Mouse (Mus musculus): ENCODE data around the gene Npr2. TPM values are rescaled to one million over a fixed set of nuclear protein-coding genes. Genes with fewer than 3 reads are reported as not detected.
"Not testable (repeated sequence)": the region's sequence is repeated elsewhere in the genome, so short reads cannot be mapped to it uniquely, and the experiment has no call there.

Npr2 gene
- polyA plus RNA-seq, 1 experiment from 2014 or later: 0.91 TPM

DNA sequence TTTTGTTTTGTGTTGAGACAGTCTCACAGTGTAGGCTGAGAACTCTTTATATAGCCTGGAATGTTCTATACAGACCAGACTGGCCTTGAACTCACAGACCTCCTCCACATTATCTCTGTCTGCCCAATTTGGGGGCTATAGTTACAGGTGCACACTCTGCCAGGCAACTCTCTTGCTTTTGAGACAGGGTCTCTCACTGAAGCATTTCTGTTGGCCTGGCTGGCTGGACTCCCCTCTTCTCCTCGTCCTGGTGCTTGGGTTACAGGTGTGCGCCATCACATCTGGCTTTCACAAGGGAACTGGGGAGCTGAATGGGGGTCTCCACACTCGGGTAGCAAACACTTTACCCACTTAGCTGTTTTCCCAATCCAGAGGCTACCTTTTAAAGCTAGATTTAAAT, 39.8 kb upstream of the Npr2 start:
- Histone ChIP-seq H3K9ac (ENCODE audit: low read depth, low read length) (no peak overlapping the region), H3K27me3 (ENCODE audit: control insufficient read depth, insufficient read depth, low read depth, low read length) (no peaks in the 10 kb centered on the region), H3K36me3 (ENCODE audit: control insufficient read depth, insufficient read depth) (no peaks in the 10 kb centered on the region), H3K27ac (ENCODE audit: low read length) (no peak overlapping the region), H3K9me3 (replicated peaks; ENCODE audit: control insufficient read depth, low read length) (no peaks in the 10 kb centered on the region), H3K4me2 (ENCODE audit: low read depth, low read length) (no peak overlapping the region), H3K4me1 (ENCODE audit: control insufficient read depth, low read depth, low read length) (peaks cover 11% of the 10 kb centered on the region), H3K4me3 (ENCODE audit: low read depth, low read length) (no peak overlapping the region)
- 61% methylated on average over 3 of the region's 3 CpGs for WGBS (ENCODE audit: insufficient replicate concordance)
- no peak for ATAC-seq (ENCODE audit: low read depth)

DNA sequence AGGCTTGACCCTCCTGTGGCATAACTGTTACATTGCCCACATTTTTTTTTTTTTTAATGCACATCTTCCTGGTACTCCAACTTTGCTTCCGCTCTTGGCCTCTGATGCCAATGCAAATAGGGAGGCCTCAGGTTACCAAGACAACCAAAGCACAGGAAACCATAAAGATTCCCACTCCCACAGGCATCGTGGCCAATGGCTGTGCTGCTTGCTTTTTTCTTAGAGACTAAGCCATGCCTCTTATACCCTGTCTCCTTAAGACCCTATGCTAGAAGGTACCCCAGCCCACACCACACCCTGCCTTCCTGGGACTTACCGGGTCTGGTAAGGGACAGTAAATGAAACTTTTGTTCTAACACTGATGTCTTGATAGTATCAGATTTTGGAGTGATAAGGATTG, 38.3 kb upstream of the Npr2 start:
- H3K4me1 ChIP-seq (ENCODE audit: control insufficient read depth, low read depth, low read length): peaks cover 14% of the 10 kb centered on the region
- no peak overlapping the region for H3K9ac ChIP-seq (ENCODE audit: low read depth, low read length)
- H3K4me3 ChIP-seq (ENCODE audit: low read depth, low read length): no peak overlapping the region
- no peaks in the 10 kb centered on the region for H3K36me3 ChIP-seq (ENCODE audit: control insufficient read depth, insufficient read depth)
- 57% methylated on average over 3 of the region's 3 CpGs for WGBS (ENCODE audit: insufficient replicate concordance)
- no peak overlapping the region for H3K27ac ChIP-seq (ENCODE audit: low read length)
- no peaks in the 10 kb centered on the region for H3K9me3 ChIP-seq (replicated peaks; ENCODE audit: control insufficient read depth, low read length)
- no peaks in the 10 kb centered on the region for H3K27me3 ChIP-seq (ENCODE audit: control insufficient read depth, insufficient read depth, low read depth, low read length)
- H3K4me2 ChIP-seq (ENCODE audit: low read depth, low read length): no peak overlapping the region
- no peak for ATAC-seq (ENCODE audit: low read depth)

DNA sequence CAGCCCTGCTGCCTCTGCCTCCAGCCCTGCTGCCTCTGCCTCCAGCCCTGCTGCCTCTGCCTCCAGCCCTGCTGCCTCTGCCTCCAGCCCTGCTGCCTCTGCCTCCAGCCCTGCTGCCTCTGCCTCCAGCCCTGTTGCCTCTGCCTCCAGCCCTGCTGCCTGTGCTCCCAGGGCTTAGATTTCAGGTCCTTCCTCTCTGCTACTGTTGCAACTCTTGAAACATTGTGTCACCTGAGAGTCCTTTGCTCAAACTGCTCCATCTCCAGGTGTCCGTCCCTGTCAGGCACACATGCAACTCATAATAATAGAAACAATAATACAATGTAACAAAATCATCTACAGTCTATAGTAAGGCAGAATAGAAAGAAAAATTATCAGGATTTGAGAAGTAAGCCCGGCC, 35.1 kb upstream of the Npr2 start:
- not testable (repeated sequence) for H3K4me2 ChIP-seq (ENCODE audit: low read depth, low read length); H3K36me3 ChIP-seq (ENCODE audit: control insufficient read depth, insufficient read depth); H3K27me3 ChIP-seq (ENCODE audit: control insufficient read depth, insufficient read depth, low read depth, low read length); ATAC-seq (ENCODE audit: low read depth); H3K4me3 ChIP-seq (ENCODE audit: low read depth, low read length); H3K9me3 ChIP-seq (replicated peaks; ENCODE audit: control insufficient read depth, low read length); H3K27ac ChIP-seq (ENCODE audit: low read length); H3K9ac ChIP-seq (ENCODE audit: low read depth, low read length)
- 78% methylated on average over 2 of the region's 2 CpGs for WGBS (ENCODE audit: insufficient replicate concordance)
- peaks cover 39% of the 10 kb centered on the region for H3K4me1 ChIP-seq (ENCODE audit: control insufficient read depth, low read depth, low read length)

DNA sequence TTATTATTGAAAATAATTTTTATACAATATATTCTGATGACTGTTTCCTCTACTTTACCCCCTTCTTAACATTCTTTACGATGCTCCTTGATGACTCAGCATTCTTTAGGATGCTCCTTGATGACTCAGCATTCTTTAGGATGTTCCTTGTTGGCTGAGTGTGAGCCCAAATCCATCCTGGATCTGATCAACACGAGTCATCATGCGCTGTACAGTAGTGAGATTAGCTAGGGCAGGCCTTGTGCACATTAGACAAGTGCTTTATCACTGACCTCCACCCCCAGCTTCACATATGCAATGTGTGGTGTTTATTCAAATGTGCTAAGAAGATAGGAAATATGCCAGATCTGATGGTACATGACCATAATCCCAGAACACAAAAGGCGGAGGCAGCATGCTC, 33.5 kb upstream of the Npr2 start:
- Histone ChIP-seq H3K4me1 (ENCODE audit: control insufficient read depth, low read depth, low read length) (peaks cover 39% of the 10 kb centered on the region), H3K9ac (ENCODE audit: low read depth, low read length) (peak overlapping the region; percentile 46)

DNA sequence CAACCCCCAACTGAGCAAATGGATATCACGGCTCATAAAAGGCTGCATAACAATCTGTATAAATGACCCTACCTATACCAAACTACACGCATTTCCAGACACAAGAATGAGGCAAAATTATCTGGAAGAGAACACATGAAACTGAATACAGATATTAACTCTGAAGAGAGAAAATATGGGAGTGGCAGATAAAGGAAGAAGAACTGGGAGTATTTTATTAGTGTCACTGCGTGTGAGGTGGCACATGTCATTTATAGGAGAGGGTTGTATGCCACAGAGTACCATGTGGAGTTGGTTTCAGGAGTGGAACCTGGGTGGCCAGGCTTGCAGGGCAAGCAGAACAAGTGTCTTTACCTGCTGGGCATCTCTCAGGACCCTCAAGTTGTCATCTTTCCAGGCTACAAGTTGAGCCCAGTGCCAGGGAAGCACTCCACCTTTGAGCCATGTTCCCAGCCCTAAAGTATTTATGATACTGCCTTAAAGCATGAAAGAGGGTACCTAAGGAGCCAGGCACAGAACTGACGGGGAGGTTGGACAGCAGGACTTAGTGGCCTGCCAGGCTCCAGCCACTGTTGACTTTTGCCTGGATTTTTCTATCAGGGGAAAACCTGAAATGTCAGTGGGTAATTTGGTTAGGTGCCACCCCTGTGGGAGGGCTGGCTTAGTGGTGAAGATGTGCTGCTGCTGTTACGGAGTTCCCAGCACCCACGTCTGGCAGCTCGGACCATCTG, 32.9 kb upstream of the Npr2 start:
- WGBS (ENCODE audit: insufficient replicate concordance): 40% methylated on average over 7 of the region's 7 CpGs
- H3K4me3 ChIP-seq (ENCODE audit: low read depth, low read length): no peak overlapping the region
- no peaks in the 10 kb centered on the region for H3K9me3 ChIP-seq (replicated peaks; ENCODE audit: control insufficient read depth, low read length)
- H3K4me1 ChIP-seq (ENCODE audit: control insufficient read depth, low read depth, low read length): peaks cover 39% of the 10 kb centered on the region
- peak; percentile 70 for ATAC-seq (ENCODE audit: low read depth)
- peak overlapping the region; percentile 46 for H3K9ac ChIP-seq (ENCODE audit: low read depth, low read length)
- no peaks in the 10 kb centered on the region for H3K36me3 ChIP-seq (ENCODE audit: control insufficient read depth, insufficient read depth)
- peak overlapping the region; percentile 93 for H3K27ac ChIP-seq (ENCODE audit: low read length)
- H3K4me2 ChIP-seq (ENCODE audit: low read depth, low read length): peak overlapping the region; percentile 49
- H3K27me3 ChIP-seq (ENCODE audit: control insufficient read depth, insufficient read depth, low read depth, low read length): no peaks in the 10 kb centered on the region

More for the DNA sequence above, 33.5 kb upstream of the Npr2 start:
- ATAC-seq (ENCODE audit: low read depth): peak; percentile 97
- H3K4me3 ChIP-seq (ENCODE audit: low read depth, low read length): no peak overlapping the region
- H3K36me3 ChIP-seq (ENCODE audit: control insufficient read depth, insufficient read depth): no peaks in the 10 kb centered on the region
- H3K27me3 ChIP-seq (ENCODE audit: control insufficient read depth, insufficient read depth, low read depth, low read length): no peaks in the 10 kb centered on the region
- peak overlapping the region; percentile 49 for H3K4me2 ChIP-seq (ENCODE audit: low read depth, low read length)
- peak overlapping the region; percentile 93 for H3K27ac ChIP-seq (ENCODE audit: low read length)
- H3K9me3 ChIP-seq (replicated peaks; ENCODE audit: control insufficient read depth, low read length): no peaks in the 10 kb centered on the region
- 23% methylated on average over 4 of the region's 4 CpGs for WGBS (ENCODE audit: insufficient replicate concordance)

DNA sequence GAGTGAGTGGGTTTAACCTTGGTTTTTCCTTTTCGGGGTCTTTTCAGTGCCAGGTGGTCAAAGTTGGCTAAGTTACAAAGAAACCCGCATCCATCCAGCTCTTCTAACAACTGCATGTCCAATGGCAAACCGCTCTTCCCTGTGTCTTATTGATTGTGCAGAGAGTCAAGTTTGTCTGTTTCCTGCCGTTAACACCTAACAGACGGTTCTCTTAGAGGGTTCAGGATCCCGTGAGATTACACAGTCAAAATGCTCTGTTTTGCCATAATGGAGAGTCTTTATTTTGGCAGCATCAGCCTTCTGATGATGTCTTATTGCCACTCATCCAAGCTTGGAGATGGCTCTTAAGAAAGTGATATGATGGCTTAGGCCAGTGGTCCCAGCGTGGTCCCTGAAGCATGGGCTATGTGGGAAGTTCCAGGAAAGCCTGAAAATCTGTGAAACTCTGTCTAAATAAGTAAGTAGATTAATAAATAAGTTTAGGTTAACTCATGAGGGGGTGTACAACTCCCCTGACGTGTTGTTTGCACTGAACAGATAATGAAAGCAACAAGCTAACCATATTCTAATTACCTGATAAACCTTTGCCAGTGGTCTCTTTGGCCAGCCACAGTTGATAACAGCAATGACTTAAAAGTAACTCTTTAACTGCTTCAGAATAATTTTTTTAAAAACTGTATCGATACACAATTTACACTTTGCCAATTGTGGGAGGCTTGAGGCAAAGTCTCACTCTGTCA, 31.4 kb upstream of the Npr2 start:
- WGBS (ENCODE audit: insufficient replicate concordance): 41% methylated on average over 9 of the region's 9 CpGs
- no peaks in the 10 kb centered on the region for H3K9me3 ChIP-seq (replicated peaks; ENCODE audit: control insufficient read depth, low read length)
- peak overlapping the region; percentile 18; the same call in 1 of the 2 replicates for H3K4me3 ChIP-seq (ENCODE audit: low read depth, low read length)
- peak overlapping the region; percentile 43 for H3K4me2 ChIP-seq (ENCODE audit: low read depth, low read length)
- H3K36me3 ChIP-seq (ENCODE audit: control insufficient read depth, insufficient read depth): no peaks in the 10 kb centered on the region
- ATAC-seq (ENCODE audit: low read depth): no peak
- H3K4me1 ChIP-seq (ENCODE audit: control insufficient read depth, low read depth, low read length): peaks cover 54% of the 10 kb centered on the region
- peak overlapping the region; percentile 78 for H3K27ac ChIP-seq (ENCODE audit: low read length)
- H3K9ac ChIP-seq (ENCODE audit: low read depth, low read length): peak overlapping the region; percentile 42; the same call in 1 of the 2 replicates
- no peaks in the 10 kb centered on the region for H3K27me3 ChIP-seq (ENCODE audit: control insufficient read depth, insufficient read depth, low read depth, low read length)

DNA sequence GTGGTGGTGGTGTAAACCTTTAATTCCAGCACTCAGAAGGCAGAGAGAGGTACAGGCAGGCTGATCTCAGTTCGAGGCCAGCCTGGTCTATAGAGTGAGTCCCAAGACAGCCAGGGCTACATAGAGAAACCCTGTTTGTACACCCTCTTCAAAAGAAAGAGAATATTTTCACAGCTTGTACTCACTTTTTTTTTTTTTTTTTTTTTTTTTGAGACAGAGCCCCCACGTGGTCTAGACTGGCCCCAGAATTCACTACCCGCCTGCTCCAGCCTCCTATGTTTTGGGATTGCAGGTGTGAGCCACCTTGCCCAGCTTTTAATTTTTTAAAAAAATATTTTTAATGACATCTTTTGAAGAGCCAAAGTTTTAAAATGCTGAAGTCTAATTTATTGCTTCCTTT, 27.6 kb upstream of the Npr2 start:
- Histone ChIP-seq H3K9ac (ENCODE audit: low read depth, low read length) (no peak overlapping the region; the same call in 1 of the 2 replicates), H3K36me3 (ENCODE audit: control insufficient read depth, insufficient read depth) (no peaks in the 10 kb centered on the region), H3K9me3 (replicated peaks; ENCODE audit: control insufficient read depth, low read length) (no peaks in the 10 kb centered on the region), H3K27me3 (ENCODE audit: control insufficient read depth, insufficient read depth, low read depth, low read length) (no peaks in the 10 kb centered on the region), H3K4me1 (ENCODE audit: control insufficient read depth, low read depth, low read length) (peaks cover 43% of the 10 kb centered on the region), H3K4me2 (ENCODE audit: low read depth, low read length) (no peak overlapping the region; the same call in 1 of the 2 replicates), H3K27ac (ENCODE audit: low read length) (peak overlapping the region; percentile 67), H3K4me3 (ENCODE audit: low read depth, low read length) (no peak overlapping the region)
- ATAC-seq (ENCODE audit: low read depth): no peak
- WGBS (ENCODE audit: insufficient replicate concordance): 56% methylated on average over 3 of the region's 3 CpGs

DNA sequence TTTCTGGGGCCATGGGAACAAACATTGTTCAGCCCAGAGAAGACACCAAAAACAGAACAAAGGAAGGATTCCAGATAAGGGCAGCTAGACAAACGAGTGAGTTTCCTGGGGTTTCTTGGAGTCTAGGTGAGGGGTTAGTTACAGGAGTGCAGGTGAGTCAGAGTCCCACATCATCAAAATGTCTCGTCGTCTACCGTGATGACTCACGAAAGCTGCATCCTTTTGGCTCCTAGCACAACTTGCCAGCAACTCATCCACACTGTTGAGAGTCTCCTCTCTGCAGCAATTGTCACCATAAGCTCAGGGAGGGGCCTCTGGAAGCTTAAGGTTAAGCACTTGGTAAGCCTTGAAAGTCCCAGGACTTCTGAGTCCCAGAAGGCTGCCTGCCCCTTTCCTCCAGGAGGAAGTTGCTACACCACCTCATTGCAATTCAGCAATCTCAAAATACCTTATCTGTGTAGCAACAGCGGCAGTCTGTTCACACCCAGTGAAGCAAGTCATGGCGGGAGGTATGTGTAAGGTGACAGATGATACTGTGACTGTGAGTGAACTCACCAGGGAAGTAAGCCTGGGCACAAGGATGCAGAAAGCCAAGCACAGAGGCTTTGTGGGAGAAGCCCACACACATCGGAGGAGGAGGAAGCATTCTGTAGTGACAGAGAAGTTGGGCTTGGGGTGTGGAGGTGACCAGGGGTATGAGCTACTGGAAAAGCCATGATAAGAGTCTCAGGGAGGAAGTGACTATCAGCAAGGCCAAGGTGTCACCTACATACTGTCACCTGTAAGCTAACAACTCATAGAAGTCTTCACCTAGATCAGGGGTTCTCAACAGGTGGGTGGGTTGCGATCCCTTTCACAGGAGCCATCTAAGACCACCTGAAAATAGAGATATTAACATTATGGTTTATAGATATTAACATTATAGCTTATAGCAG, 26.7 kb upstream of the Npr2 start:
- peak overlapping the region; percentile 94 for H3K27ac ChIP-seq (ENCODE audit: low read length)
- H3K9ac ChIP-seq (ENCODE audit: low read depth, low read length): peak overlapping the region; percentile 47
- H3K4me3 ChIP-seq (ENCODE audit: low read depth, low read length): peak overlapping the region; percentile 33
- 39% methylated on average over 9 of the region's 9 CpGs for WGBS (ENCODE audit: insufficient replicate concordance)
- no peaks in the 10 kb centered on the region for H3K9me3 ChIP-seq (replicated peaks; ENCODE audit: control insufficient read depth, low read length)
- H3K4me1 ChIP-seq (ENCODE audit: control insufficient read depth, low read depth, low read length): peaks cover 36% of the 10 kb centered on the region
- H3K4me2 ChIP-seq (ENCODE audit: low read depth, low read length): peak overlapping the region; percentile 58
- peak; percentile 98 for ATAC-seq (ENCODE audit: low read depth)
- no peaks in the 10 kb centered on the region for H3K27me3 ChIP-seq (ENCODE audit: control insufficient read depth, insufficient read depth, low read depth, low read length)
- no peaks in the 10 kb centered on the region for H3K36me3 ChIP-seq (ENCODE audit: control insufficient read depth, insufficient read depth)
